Mouse (Mus musculus): Measurements from ENCODE around the gene Gm28047. TPM values are rescaled to one million over a fixed set of nuclear protein-coding genes. Genes with fewer than 3 reads are reported as not detected.

Gm28047 gene
- polyA plus RNA-seq, 1 experiment: not detected

DNA sequence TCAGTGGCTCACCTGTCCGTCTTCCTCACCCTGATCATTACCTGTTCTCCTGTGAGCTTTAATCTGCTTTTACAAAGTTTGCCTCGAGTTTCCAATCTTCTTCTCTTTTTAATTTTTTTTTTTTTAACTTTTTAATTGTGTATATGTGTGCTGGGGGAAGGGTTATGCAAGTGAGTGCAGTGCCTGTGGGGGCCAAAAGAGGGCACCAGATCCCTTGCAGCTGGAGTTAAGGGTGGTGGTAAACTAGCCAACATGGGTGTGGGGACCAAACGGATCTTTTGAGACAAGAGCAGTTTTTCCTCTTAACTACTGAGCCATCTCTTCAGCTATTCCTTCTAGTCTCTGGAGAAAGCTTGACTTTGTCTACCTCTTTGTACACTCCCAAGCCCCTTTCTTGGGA lies 96.9 kb downstream of the Gm28047 start:
- no peak overlapping the region for H3K4me3 ChIP-seq (ENCODE audit: low read depth, low read length)
- H3K27me3 ChIP-seq (ENCODE audit: control insufficient read depth, insufficient read depth, low read length, poor library complexity, severe bottlenecking): no peaks in the 10 kb centered on the region
- TF ChIP-seq EP300 (IDR thresholded peaks at IDR 0.05; ENCODE audit: insufficient read depth, low read depth, low read length) (no peak), POLR2A (IDR thresholded peaks at IDR 0.05; ENCODE audit: insufficient read depth, low read length) (no peak), CTCF (IDR thresholded peaks at IDR 0.05; ENCODE audit: low read depth, low read length) (peak; percentile 73)
- no peak overlapping the region for H3K9ac ChIP-seq (ENCODE audit: low read depth, poor library complexity, severe bottlenecking)
- no peaks in the 10 kb centered on the region for H3K9me3 ChIP-seq (replicated peaks; ENCODE audit: control insufficient read depth, insufficient read depth, low read length, poor library complexity, severe bottlenecking)
- H3K36me3 ChIP-seq (ENCODE audit: control insufficient read depth, insufficient read depth, low read length, poor library complexity, severe bottlenecking): peaks cover 3% of the 10 kb centered on the region; the same call in 1 of the 2 replicates
- no peak overlapping the region for H3K27ac ChIP-seq (ENCODE audit: insufficient read depth, low read length)
- no peaks in the 10 kb centered on the region for H3K4me1 ChIP-seq (ENCODE audit: control insufficient read depth, insufficient read depth, low read length)

DNA sequence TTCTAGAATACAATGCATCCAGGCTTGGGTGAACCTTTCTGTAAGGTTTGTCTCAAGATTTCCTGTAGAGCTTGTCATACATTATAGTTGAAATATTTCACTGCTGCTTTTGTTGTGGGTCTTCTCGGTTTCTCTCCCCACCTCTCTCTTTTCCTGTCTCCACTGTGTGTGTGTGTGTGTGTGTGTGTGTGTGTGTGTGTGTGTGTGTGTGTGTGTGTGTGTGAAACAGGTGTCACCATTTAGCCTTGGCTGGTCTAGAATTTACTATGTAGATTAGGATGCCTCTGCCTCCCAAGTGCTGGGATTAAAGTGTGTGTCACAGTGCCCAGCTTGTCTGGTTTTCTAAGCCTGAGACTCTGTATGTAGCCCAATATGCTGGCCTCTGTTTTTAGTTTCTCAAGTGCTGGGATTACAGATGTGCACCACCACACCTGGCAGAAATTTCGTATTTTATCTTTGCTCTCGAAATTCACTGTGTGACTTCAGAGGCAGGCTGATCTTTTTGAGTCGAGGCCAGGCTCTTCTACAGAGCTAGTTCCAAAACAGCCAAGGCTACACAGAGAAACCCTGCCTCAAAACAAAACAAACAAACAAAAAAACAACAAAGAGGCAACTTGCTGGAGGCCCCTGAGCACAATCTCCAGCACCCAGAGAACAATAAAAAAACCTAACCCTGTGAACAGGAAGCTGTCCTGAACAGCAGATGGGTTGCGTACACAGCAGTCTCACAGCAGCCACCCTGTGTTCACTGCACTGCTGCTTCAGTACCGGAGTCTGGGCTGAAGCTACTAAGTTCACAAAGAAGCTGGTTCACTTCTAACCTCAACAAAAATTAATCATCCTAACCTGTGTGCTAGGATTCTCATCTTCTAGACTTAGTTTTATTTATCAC lies 98.5 kb downstream of the Gm28047 start:
- H3K36me3 ChIP-seq (ENCODE audit: control insufficient read depth, insufficient read depth, low read length, poor library complexity, severe bottlenecking): peaks cover 7% of the 10 kb centered on the region; the same call in 1 of the 2 replicates
- no peaks in the 10 kb centered on the region for H3K9me3 ChIP-seq (replicated peaks; ENCODE audit: control insufficient read depth, insufficient read depth, low read length, poor library complexity, severe bottlenecking)
- no peak overlapping the region for H3K27ac ChIP-seq (ENCODE audit: insufficient read depth, low read length)
- no peaks in the 10 kb centered on the region for H3K4me1 ChIP-seq (ENCODE audit: control insufficient read depth, insufficient read depth, low read length)
- H3K4me3 ChIP-seq (ENCODE audit: low read depth, low read length): no peak overlapping the region
- no peak overlapping the region for H3K9ac ChIP-seq (ENCODE audit: low read depth, poor library complexity, severe bottlenecking)
- H3K27me3 ChIP-seq (ENCODE audit: control insufficient read depth, insufficient read depth, low read length, poor library complexity, severe bottlenecking): no peaks in the 10 kb centered on the region
- TF ChIP-seq CTCF (IDR thresholded peaks at IDR 0.05; ENCODE audit: low read depth, low read length) (no peak), EP300 (IDR thresholded peaks at IDR 0.05; ENCODE audit: insufficient read depth, low read depth, low read length) (no peak), POLR2A (IDR thresholded peaks at IDR 0.05; ENCODE audit: insufficient read depth, low read length) (no peak)

DNA sequence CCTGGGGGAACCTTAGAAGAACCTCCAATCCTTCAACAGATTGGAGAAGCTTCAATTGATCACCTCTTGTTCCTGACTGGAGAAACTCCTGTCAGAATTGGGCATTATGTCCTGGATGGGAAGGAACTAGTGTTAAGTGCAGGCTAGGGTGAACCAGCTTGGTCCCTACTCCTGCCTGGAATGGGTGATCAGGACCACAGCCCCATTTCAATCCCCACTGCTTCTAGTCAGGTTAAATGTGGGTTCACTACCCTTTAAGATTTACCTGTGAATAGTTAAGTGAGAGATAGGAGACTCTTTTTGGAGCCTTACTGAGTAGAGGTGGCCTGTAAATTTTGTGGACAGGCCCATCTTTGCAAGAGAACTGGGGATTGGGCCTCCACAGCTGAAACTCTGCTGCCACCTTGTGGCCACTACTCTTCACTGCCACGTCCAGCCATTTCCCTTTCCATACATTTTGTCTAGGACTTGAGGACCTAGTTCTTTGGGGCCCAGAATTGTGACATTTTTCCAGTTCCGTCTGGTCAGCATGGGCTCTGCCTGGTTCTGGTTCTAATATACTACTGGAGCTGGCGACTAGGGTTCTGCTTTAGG lies 99.9 kb downstream of the Gm28047 start, which contains the start of gene Npff:
Gene Npff, minus strand, starts transcription at position 51 of the 594 bp plus-strand sequence.
- peaks cover 7% of the 10 kb centered on the region; the same call in 1 of the 2 replicates for H3K36me3 ChIP-seq (ENCODE audit: control insufficient read depth, insufficient read depth, low read length, poor library complexity, severe bottlenecking)
- TF ChIP-seq POLR2A (IDR thresholded peaks at IDR 0.05; ENCODE audit: insufficient read depth, low read length) (no peak), EP300 (IDR thresholded peaks at IDR 0.05; ENCODE audit: insufficient read depth, low read depth, low read length) (no peak), CTCF (IDR thresholded peaks at IDR 0.05; ENCODE audit: low read depth, low read length) (peak; percentile 96)

DNA sequence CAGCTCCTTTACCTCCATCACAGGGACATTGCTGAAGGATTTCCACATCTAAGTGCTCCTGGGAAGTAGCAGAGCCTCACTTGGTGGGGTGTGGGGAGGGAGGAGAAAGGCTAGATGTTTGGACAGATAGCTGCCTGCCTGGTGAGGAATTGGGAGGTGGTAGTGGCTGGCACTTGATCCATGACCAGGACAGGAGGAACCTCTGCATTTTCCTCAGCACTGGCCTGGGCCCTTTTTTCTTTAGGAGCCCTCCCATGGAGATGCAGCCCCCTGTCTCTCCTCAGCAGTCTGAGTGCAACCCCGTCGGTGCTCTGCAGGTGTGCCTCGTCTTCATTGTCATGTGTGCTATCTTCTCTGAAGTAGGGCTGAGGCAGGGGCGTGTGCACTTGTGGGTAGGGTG lies 103.4 kb downstream of the Gm28047 start:
- Histone ChIP-seq H3K36me3 (ENCODE audit: control insufficient read depth, insufficient read depth, low read length, poor library complexity, severe bottlenecking) (peaks cover 7% of the 10 kb centered on the region; the same call in 1 of the 2 replicates), H3K4me3 (ENCODE audit: low read depth, low read length) (no peak overlapping the region), H3K27me3 (ENCODE audit: control insufficient read depth, insufficient read depth, low read length, poor library complexity, severe bottlenecking) (no peaks in the 10 kb centered on the region), H3K4me1 (ENCODE audit: control insufficient read depth, insufficient read depth, low read length) (no peaks in the 10 kb centered on the region), H3K9ac (ENCODE audit: low read depth, poor library complexity, severe bottlenecking) (no peak overlapping the region), H3K27ac (ENCODE audit: insufficient read depth, low read length) (no peak overlapping the region), H3K9me3 (replicated peaks; ENCODE audit: control insufficient read depth, insufficient read depth, low read length, poor library complexity, severe bottlenecking) (no peaks in the 10 kb centered on the region)
- TF ChIP-seq EP300 (IDR thresholded peaks at IDR 0.05; ENCODE audit: insufficient read depth, low read depth, low read length): no peak
- no peak for TF ChIP-seq CTCF (IDR thresholded peaks at IDR 0.05; ENCODE audit: low read depth, low read length)
- no peak for TF ChIP-seq POLR2A (IDR thresholded peaks at IDR 0.05; ENCODE audit: insufficient read depth, low read length)

More for the DNA sequence above, 99.9 kb downstream of the Gm28047 start, which contains the start of gene Npff:
- no peaks in the 10 kb centered on the region for H3K9me3 ChIP-seq (replicated peaks; ENCODE audit: control insufficient read depth, insufficient read depth, low read length, poor library complexity, severe bottlenecking)
- no peak within 1 kb of the TSS for H3K27ac ChIP-seq (ENCODE audit: insufficient read depth, low read length)
- H3K9ac ChIP-seq (ENCODE audit: low read depth, poor library complexity, severe bottlenecking): no peak within 1 kb of the TSS
- no peak within 1 kb of the TSS for H3K4me3 ChIP-seq (ENCODE audit: low read depth, low read length)
- H3K27me3 ChIP-seq (ENCODE audit: control insufficient read depth, insufficient read depth, low read length, poor library complexity, severe bottlenecking): no peaks in the 10 kb centered on the region
- H3K4me1 ChIP-seq (ENCODE audit: control insufficient read depth, insufficient read depth, low read length): no peaks in the 10 kb centered on the region

DNA sequence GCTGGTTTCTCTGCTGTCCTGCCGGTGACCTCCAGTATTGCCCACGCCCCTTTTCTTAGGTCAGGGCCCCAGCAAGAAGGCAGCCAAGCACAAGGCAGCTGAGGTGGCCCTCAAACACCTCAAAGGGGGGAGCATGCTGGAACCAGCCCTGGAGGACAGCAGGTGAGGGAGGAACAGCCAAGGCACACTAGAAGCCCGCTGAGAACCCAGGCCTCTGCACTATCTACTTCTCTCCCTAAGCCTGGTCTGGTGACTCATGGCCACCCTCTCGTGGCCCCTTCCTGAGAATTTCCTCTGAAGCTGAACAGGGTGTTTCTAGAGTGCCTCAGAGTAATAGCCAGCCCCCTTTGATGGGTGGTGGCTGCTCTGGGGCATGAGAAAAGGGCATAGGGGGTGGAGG lies 104.5 kb downstream of the Gm28047 start:
- no peak for TF ChIP-seq POLR2A (IDR thresholded peaks at IDR 0.05; ENCODE audit: insufficient read depth, low read length)
- no peak for TF ChIP-seq CTCF (IDR thresholded peaks at IDR 0.05; ENCODE audit: low read depth, low read length)
- no peak for TF ChIP-seq EP300 (IDR thresholded peaks at IDR 0.05; ENCODE audit: insufficient read depth, low read depth, low read length)
- H3K27ac ChIP-seq (ENCODE audit: insufficient read depth, low read length): no peak overlapping the region
- no peaks in the 10 kb centered on the region for H3K9me3 ChIP-seq (replicated peaks; ENCODE audit: control insufficient read depth, insufficient read depth, low read length, poor library complexity, severe bottlenecking)
- peaks cover 7% of the 10 kb centered on the region; the same call in 1 of the 2 replicates for H3K36me3 ChIP-seq (ENCODE audit: control insufficient read depth, insufficient read depth, low read length, poor library complexity, severe bottlenecking)
- H3K4me1 ChIP-seq (ENCODE audit: control insufficient read depth, insufficient read depth, low read length): peaks cover 3% of the 10 kb centered on the region
- H3K9ac ChIP-seq (ENCODE audit: low read depth, poor library complexity, severe bottlenecking): peak overlapping the region; percentile 68; the same call in 1 of the 2 replicates
- no peaks in the 10 kb centered on the region for H3K27me3 ChIP-seq (ENCODE audit: control insufficient read depth, insufficient read depth, low read length, poor library complexity, severe bottlenecking)
- H3K4me3 ChIP-seq (ENCODE audit: low read depth, low read length): no peak overlapping the region
